Mouse (Mus musculus): ENCODE results near the gene Plekha5. TPM values are rescaled to one million over a fixed set of nuclear protein-coding genes. Genes with fewer than 3 reads are reported as not detected.
A peak's percentile ranks its signal among the peaks of the same experiment; 100 is the strongest.

The Plekha5 gene
- 42.2 and 53.1 TPM in 2 replicates for polyA plus RNA-seq (2014; fragmentation: Nextera tagmentation; extraction: Ambion mirVana)

GRCm38 (mm10) chr6:140423846-140424200 is at the start of gene Plekha5:
TSS of gene Plekha5 (plus strand) at chr6:140424054.
- Histone ChIP-seq H3K9ac (replicated peaks; ENCODE audit: low read depth, low read length) (peak within 1 kb of the TSS; percentile 82), H3K9me3 (ENCODE audit: control insufficient read depth, low read length) (no peaks in the 10 kb centered on the region), H3K4me2 (ENCODE audit: low read depth, low read length) (peak within 1 kb of the TSS; percentile 75), H3K27me3 (ENCODE audit: control insufficient read depth, insufficient read depth, low read length) (no peaks in the 10 kb centered on the region), H3K4me1 (ENCODE audit: control insufficient read depth, insufficient read depth, low read length) (peaks cover 19% of the 10 kb centered on the region; the same call in 1 of the 2 replicates), H3K4me3 (ENCODE audit: low read depth, low read length) (peak within 1 kb of the TSS; percentile 98), H3K36me3 (ENCODE audit: control insufficient read depth, insufficient read depth, low read length) (no peaks in the 10 kb centered on the region; the same call in 1 of the 2 replicates), H3K27ac (ENCODE audit: low read depth, low read length) (peak within 1 kb of the TSS; percentile 90)
- ATAC-seq (ENCODE audit: low read depth) = peak; percentile 87
- WGBS = under 1% methylated on average over 39 of the region's 65 CpGs

- Histone ChIP-seq H3K27ac (ENCODE audit: low read depth, low read length) (no peak overlapping the region), H3K36me3 (ENCODE audit: control insufficient read depth, insufficient read depth, low read length) (no peaks in the 10 kb centered on the region), H3K4me1 (ENCODE audit: control insufficient read depth, insufficient read depth, low read length) (no peaks in the 10 kb centered on the region), H3K9me3 (ENCODE audit: control insufficient read depth, low read length) (no peaks in the 10 kb centered on the region), H3K4me3 (ENCODE audit: low read depth, low read length) (no peak overlapping the region), H3K9ac (replicated peaks; ENCODE audit: low read depth, low read length) (no peak overlapping the region), H3K27me3 (ENCODE audit: control insufficient read depth, insufficient read depth, low read length) (no peaks in the 10 kb centered on the region), H3K4me2 (ENCODE audit: low read depth, low read length) (no peak overlapping the region)
- 39% methylated on average over 4 of the region's 4 CpGs for WGBS
- ATAC-seq (ENCODE audit: low read depth) = no peak
These were observed 48.2 kb upstream of the Plekha5 start for GRCm38 (mm10) chr6:140375671-140376070.

GRCm38 (mm10) chr6:140380588-140380987 is 43.3 kb upstream of the Plekha5 start:
- H3K27ac ChIP-seq (ENCODE audit: low read depth, low read length) = no peak overlapping the region
- WGBS = 68% methylated on average over 2 of the region's 2 CpGs
- H3K4me1 ChIP-seq (ENCODE audit: control insufficient read depth, insufficient read depth, low read length) = no peaks in the 10 kb centered on the region
- H3K9ac ChIP-seq (replicated peaks; ENCODE audit: low read depth, low read length) = no peak overlapping the region
- H3K9me3 ChIP-seq (ENCODE audit: control insufficient read depth, low read length) = no peaks in the 10 kb centered on the region; the same call in 1 of the 2 replicates
- no peak overlapping the region for H3K4me2 ChIP-seq (ENCODE audit: low read depth, low read length)
- no peaks in the 10 kb centered on the region for H3K27me3 ChIP-seq (ENCODE audit: control insufficient read depth, insufficient read depth, low read length)
- no peaks in the 10 kb centered on the region for H3K36me3 ChIP-seq (ENCODE audit: control insufficient read depth, insufficient read depth, low read length)
- no peak for ATAC-seq (ENCODE audit: low read depth)
- H3K4me3 ChIP-seq (ENCODE audit: low read depth, low read length) = no peak overlapping the region

- H3K9me3 ChIP-seq (ENCODE audit: control insufficient read depth, low read length) = no peaks in the 10 kb centered on the region; the same call in 1 of the 2 replicates
- H3K36me3 ChIP-seq (ENCODE audit: control insufficient read depth, insufficient read depth, low read length) = no peaks in the 10 kb centered on the region
- no peak overlapping the region for H3K4me2 ChIP-seq (ENCODE audit: low read depth, low read length)
- H3K9ac ChIP-seq (replicated peaks; ENCODE audit: low read depth, low read length) = no peak overlapping the region
- no peak overlapping the region for H3K27ac ChIP-seq (ENCODE audit: low read depth, low read length)
- H3K4me3 ChIP-seq (ENCODE audit: low read depth, low read length) = no peak overlapping the region
- no peaks in the 10 kb centered on the region for H3K4me1 ChIP-seq (ENCODE audit: control insufficient read depth, insufficient read depth, low read length)
- H3K27me3 ChIP-seq (ENCODE audit: control insufficient read depth, insufficient read depth, low read length) = no peaks in the 10 kb centered on the region
- 60% methylated on average over 8 of the region's 8 CpGs for WGBS
- ATAC-seq (ENCODE audit: low read depth) = peak; percentile 41; the same call in 1 of the 2 replicates
These were observed 42.7 kb upstream of the Plekha5 start for GRCm38 (mm10) chr6:140381162-140381561.

GRCm38 (mm10) chr6:140383580-140384400 is 40.1 kb upstream of the Plekha5 start:
- Histone ChIP-seq H3K4me2 (ENCODE audit: low read depth, low read length) (no peak overlapping the region), H3K27me3 (ENCODE audit: control insufficient read depth, insufficient read depth, low read length) (no peaks in the 10 kb centered on the region), H3K9me3 (ENCODE audit: control insufficient read depth, low read length) (no peaks in the 10 kb centered on the region; the same call in 1 of the 2 replicates), H3K27ac (ENCODE audit: low read depth, low read length) (no peak overlapping the region), H3K4me3 (ENCODE audit: low read depth, low read length) (no peak overlapping the region), H3K4me1 (ENCODE audit: control insufficient read depth, insufficient read depth, low read length) (no peaks in the 10 kb centered on the region), H3K36me3 (ENCODE audit: control insufficient read depth, insufficient read depth, low read length) (no peaks in the 10 kb centered on the region), H3K9ac (replicated peaks; ENCODE audit: low read depth, low read length) (no peak overlapping the region)
- ATAC-seq (ENCODE audit: low read depth) = no peak
- 90% methylated on average over 10 of the region's 10 CpGs for WGBS

GRCm38 (mm10) chr6:140396687-140397086 is 27.2 kb upstream of the Plekha5 start:
- Histone ChIP-seq H3K9me3 (ENCODE audit: control insufficient read depth, low read length) (no peaks in the 10 kb centered on the region), H3K9ac (replicated peaks; ENCODE audit: low read depth, low read length) (no peak overlapping the region), H3K4me1 (ENCODE audit: control insufficient read depth, insufficient read depth, low read length) (no peaks in the 10 kb centered on the region), H3K27me3 (ENCODE audit: control insufficient read depth, insufficient read depth, low read length) (no peaks in the 10 kb centered on the region), H3K36me3 (ENCODE audit: control insufficient read depth, insufficient read depth, low read length) (no peaks in the 10 kb centered on the region), H3K4me3 (ENCODE audit: low read depth, low read length) (no peak overlapping the region), H3K27ac (ENCODE audit: low read depth, low read length) (no peak overlapping the region), H3K4me2 (ENCODE audit: low read depth, low read length) (no peak overlapping the region)
- 94% methylated on average over 7 of the region's 7 CpGs for WGBS
- ATAC-seq (ENCODE audit: low read depth) = no peak

- Histone ChIP-seq H3K4me3 (ENCODE audit: low read depth, low read length) (no peak overlapping the region), H3K27ac (ENCODE audit: low read depth, low read length) (no peak overlapping the region), H3K36me3 (ENCODE audit: control insufficient read depth, insufficient read depth, low read length) (no peaks in the 10 kb centered on the region), H3K9ac (replicated peaks; ENCODE audit: low read depth, low read length) (no peak overlapping the region), H3K4me2 (ENCODE audit: low read depth, low read length) (no peak overlapping the region), H3K9me3 (ENCODE audit: control insufficient read depth, low read length) (no peaks in the 10 kb centered on the region), H3K4me1 (ENCODE audit: control insufficient read depth, insufficient read depth, low read length) (no peaks in the 10 kb centered on the region), H3K27me3 (ENCODE audit: control insufficient read depth, insufficient read depth, low read length) (no peaks in the 10 kb centered on the region)
- 93% methylated on average over 13 of the region's 13 CpGs for WGBS
- ATAC-seq (ENCODE audit: low read depth) = no peak
These were observed 21.0 kb upstream of the Plekha5 start for GRCm38 (mm10) chr6:140402766-140403310.

GRCm38 (mm10) chr6:140411996-140412395 is 11.9 kb upstream of the Plekha5 start:
- H3K9me3 ChIP-seq (ENCODE audit: control insufficient read depth, low read length) = no peaks in the 10 kb centered on the region
- H3K27me3 ChIP-seq (ENCODE audit: control insufficient read depth, insufficient read depth, low read length) = no peaks in the 10 kb centered on the region
- H3K4me1 ChIP-seq (ENCODE audit: control insufficient read depth, insufficient read depth, low read length) = no peaks in the 10 kb centered on the region
- H3K4me3 ChIP-seq (ENCODE audit: low read depth, low read length) = no peak overlapping the region
- no peak overlapping the region for H3K9ac ChIP-seq (replicated peaks; ENCODE audit: low read depth, low read length)
- 64% methylated on average over 3 of the region's 3 CpGs for WGBS
- H3K4me2 ChIP-seq (ENCODE audit: low read depth, low read length) = no peak overlapping the region
- ATAC-seq (ENCODE audit: low read depth) = no peak
- no peak overlapping the region for H3K27ac ChIP-seq (ENCODE audit: low read depth, low read length)
- no peaks in the 10 kb centered on the region for H3K36me3 ChIP-seq (ENCODE audit: control insufficient read depth, insufficient read depth, low read length)

All from neural tube, embryonic 14.5 days (tissue).